Mouse (Mus musculus) cortical plate, adult 2 months (tissue): ENCODE results near the gene Nln.

Experiments used
- CTCF ChIP-seq: fragments of 200-500 bp; IDR thresholded peaks from 2 replicates; pipeline ENCODE4 v1.5.1; 2011; ENCODE audit warnings: mild to moderate bottlenecking, control low read depth, low read length; ENCODE audit not compliant: insufficient read depth; ENCODE audit errors: extremely low read depth
- POLR2A ChIP-seq: fragments of 200-500 bp; IDR thresholded peaks from 2 replicates; pipeline ENCODE4 v1.6.1; 2011; ENCODE audit warnings: mild to moderate bottlenecking, low read length, control low read depth; ENCODE audit not compliant: insufficient read depth; ENCODE audit errors: extremely low read depth

DNA sequence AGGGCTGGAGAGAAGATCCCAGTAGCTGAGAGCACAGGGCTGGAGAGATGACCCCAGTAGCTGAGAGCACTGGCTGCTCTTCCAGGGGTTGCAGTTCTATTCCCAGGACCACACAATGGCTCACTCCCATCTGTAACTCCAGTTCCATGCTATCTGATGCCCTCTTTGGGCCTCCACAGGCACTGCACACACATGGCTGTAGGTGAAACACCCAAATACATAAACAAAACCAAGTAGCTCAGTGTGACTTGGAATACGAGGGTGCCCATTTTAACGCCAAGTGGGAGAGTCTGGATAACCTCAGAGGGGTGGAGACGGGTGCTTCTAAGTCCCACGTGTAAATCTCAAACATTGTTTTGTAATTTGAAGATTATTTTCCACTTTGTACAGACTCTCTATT lies 9.0 kb downstream of the Nln start:
- TF ChIP-seq POLR2A (no peak), CTCF (no peak)
